In the genomic region with DNA sequence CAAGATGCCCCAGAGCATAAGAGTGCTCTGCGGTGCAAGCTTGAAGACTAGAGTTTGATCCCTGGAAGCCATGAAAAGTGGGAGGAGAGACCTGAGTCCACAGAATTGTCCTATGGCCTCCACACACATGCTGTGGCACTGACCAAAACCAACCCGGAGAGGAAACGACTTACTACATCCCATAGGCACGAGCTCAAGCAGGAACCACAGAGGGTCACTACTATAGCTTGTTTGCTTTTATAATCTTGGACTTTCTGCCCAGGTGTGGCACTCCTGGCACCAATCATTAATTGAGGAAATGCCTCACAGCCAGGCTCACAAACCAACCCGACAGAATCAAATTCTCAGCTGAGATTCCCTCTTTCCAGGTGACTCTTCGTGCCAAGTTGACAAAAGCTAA, we compare ENCODE assay signal across 28 mouse cellular contexts. TPM values are rescaled to one million over a fixed set of nuclear protein-coding genes. Genes with fewer than 3 reads are reported as not detected.
DNase-seq lines count a peak whose midpoint lies in the region; ATAC-seq and TF ChIP-seq lines count a peak whose summit lies in the region.
"Had no signal": no experiment of that assay in that cellular context is flagged by ENCODE, and none has a peak within 500 bp of the region (broad histone marks: within the 10 kb centered on the region; RNA-seq: fewer than 3 reads in every experiment).

No protein-coding gene starts in this region.

- H3K9ac ChIP-seq in intestine, postnatal 0 days (ENCODE audit: low read depth, low read length): no peak overlapping the region
- no peak overlapping the region for H3K9ac ChIP-seq in intestine, embryonic 15.5 days
- no peak overlapping the region for H3K9ac ChIP-seq in stomach, postnatal 0 days (ENCODE audit: low read length)
- H3K9ac ChIP-seq: embryonic facial prominence, embryonic 13.5 days; embryonic facial prominence, embryonic 15.5 days; forebrain, embryonic 12.5 days had no signal

- 33% methylated on average over 6 of the region's 6 CpGs for WGBS in intestine, postnatal 0 days
- WGBS in intestine, embryonic 15.5 days: 64% methylated on average over 6 of the region's 6 CpGs
- WGBS in stomach, postnatal 0 days: 53% methylated on average over 6 of the region's 6 CpGs

- TF ChIP-seq CTCF in intestine, postnatal 0 days (IDR thresholded peaks at IDR 0.05; ENCODE audit: low read depth): no peak
- no peak for TF ChIP-seq CTCF in stomach, postnatal 0 days (IDR thresholded peaks at IDR 0.05; ENCODE audit: low read depth)

- 0 out of 2 replicates have a peak overlapping the region, but pooled peaks have one; percentile 21 for H3K4me2 ChIP-seq in intestine, postnatal 0 days (replicated peaks; ENCODE audit: low read depth)
- no peak overlapping the region for H3K4me2 ChIP-seq in intestine, embryonic 15.5 days (replicated peaks)
- no peak overlapping the region for H3K4me2 ChIP-seq in stomach, postnatal 0 days (replicated peaks; ENCODE audit: low read depth)
- H3K4me2 ChIP-seq: embryonic facial prominence, embryonic 13.5 days; embryonic facial prominence, embryonic 15.5 days; forebrain, embryonic 12.5 days had no signal

- no peak overlapping the region; the same call in 1 of the 2 replicates for H3K27ac ChIP-seq in intestine, postnatal 0 days (ENCODE audit: low read depth, low read length)
- H3K27ac ChIP-seq in intestine, embryonic 15.5 days: no peak overlapping the region
- H3K27ac ChIP-seq in stomach, postnatal 0 days (replicated peaks): no peak overlapping the region
- H3K27ac ChIP-seq: embryonic facial prominence, embryonic 13.5 days; embryonic facial prominence, embryonic 15.5 days; forebrain, embryonic 10.5 days; forebrain, embryonic 12.5 days had no signal

- H3K27me3 ChIP-seq in intestine, postnatal 0 days (replicated peaks; ENCODE audit: control insufficient read depth, insufficient read depth, low read length): no peaks in the 10 kb centered on the region
- H3K27me3 ChIP-seq in intestine, embryonic 15.5 days (replicated peaks): no peaks in the 10 kb centered on the region
- H3K27me3 ChIP-seq in stomach, postnatal 0 days (ENCODE audit: control insufficient read depth, insufficient read depth, low read length): no peaks in the 10 kb centered on the region
- H3K27me3 ChIP-seq: CH12.LX; embryonic facial prominence, embryonic 13.5 days; embryonic facial prominence, embryonic 15.5 days had no signal

- no peaks in the 10 kb centered on the region; the same call in 1 of the 2 replicates for H3K4me1 ChIP-seq in intestine, postnatal 0 days (replicated peaks; ENCODE audit: control insufficient read depth, insufficient read depth, low read length)
- peaks cover 4% of the 10 kb centered on the region; the same call in 1 of the 2 replicates for H3K4me1 ChIP-seq in intestine, embryonic 15.5 days (replicated peaks)
- H3K4me1 ChIP-seq in stomach, postnatal 0 days (replicated peaks; ENCODE audit: control insufficient read depth, insufficient read depth): no peaks in the 10 kb centered on the region

- no peak overlapping the region for H3K4me3 ChIP-seq in intestine, postnatal 0 days (ENCODE audit: low read depth, low read length)
- H3K4me3 ChIP-seq in intestine, embryonic 15.5 days (replicated peaks): no peak overlapping the region
- no peak overlapping the region for H3K4me3 ChIP-seq in stomach, postnatal 0 days (ENCODE audit: low read depth, low read length)
- H3K4me3 ChIP-seq: embryonic facial prominence, embryonic 13.5 days; embryonic facial prominence, embryonic 15.5 days; erythroblast, embryonic 14.5 days; forebrain, embryonic 10.5 days; forebrain, embryonic 12.5 days had no signal

- H3K9me3 ChIP-seq in intestine, postnatal 0 days (ENCODE audit: control insufficient read depth): no peaks in the 10 kb centered on the region
- no peaks in the 10 kb centered on the region for H3K9me3 ChIP-seq in intestine, embryonic 15.5 days
- peaks cover 9% of the 10 kb centered on the region; the same call in 1 of the 2 replicates for H3K9me3 ChIP-seq in stomach, postnatal 0 days (ENCODE audit: control insufficient read depth, low read length)

- no peak for TF ChIP-seq EP300 in stomach, postnatal 0 days (optimal IDR thresholded peaks at IDR 0.05)

- peaks cover 13% of the 10 kb centered on the region for H3K36me3 ChIP-seq in intestine, postnatal 0 days (ENCODE audit: control insufficient read depth, insufficient read depth)
- H3K36me3 ChIP-seq in intestine, embryonic 15.5 days: peaks cover 6% of the 10 kb centered on the region
- peaks cover 11% of the 10 kb centered on the region for H3K36me3 ChIP-seq in stomach, postnatal 0 days (ENCODE audit: control insufficient read depth, insufficient read depth, low read length)
- H3K36me3 ChIP-seq: forebrain, embryonic 12.5 days; G1E had no signal

- peak; percentile 21 for DNase-seq in heart, adult 11 months
- no peak for DNase-seq in heart, postnatal 25 days (ENCODE audit: low spot score)
- peak; percentile 61 for DNase-seq in stomach, postnatal 0 days (ENCODE audit: low spot score)
- DNase-seq: adrenal gland, adult 8-10 months; adrenal gland, postnatal 14 days; adrenal gland, postnatal 36 days; B cell, adult 2 months; cerebellum, adult 11-12 months; cerebellum, adult 2 months; cerebellum, adult 9-10 months; cerebellum, postnatal 10 days; cerebellum, postnatal 36 days; embryo, embryonic 11 days had no signal

- intact Hi-C loops in heart, postnatal 25 days (cut with DNase I): loop anchor here (10.0 kb wide), 1 partner anchor 207 kb away; a partner anchor contains a TSS

- ATAC-seq in intestine, postnatal 0 days: peak; percentile 70
- no peak for ATAC-seq in intestine, embryonic 15.5 days
- ATAC-seq in stomach, postnatal 0 days (ENCODE audit: low FRiP score, low TSS enrichment): peak; percentile 89
- no peak for ATAC-seq in megakaryocyte, adult 5-6 weeks (ENCODE audit: poor library complexity, severe bottlenecking)
- ATAC-seq: activated CD4-positive, CD25-positive, alpha-beta regulatory T cell, adult 4 months; CD4-positive, CD25-positive, alpha-beta regulatory T cell, adult 4 months; forebrain, embryonic 14.5 days; forebrain, embryonic 16.5 days; Patski had no signal

RNA-seq across cellular contexts. Expression of a gene that starts 3.3 kb away (rescaled TPM):
- 10 to 100 TPM in 1 of 2 experiments, 1 to 10 TPM in 1; 9.7 to 10.3 TPM for total RNA-seq in heart, postnatal 25 days (2021)
- polyA plus RNA-seq in intestine, postnatal 0 days (2015; fragmentation: Nextera tagmentation; extraction: Ambion mirVana): 19.5 and 23.8 TPM in 2 replicates
- polyA plus RNA-seq in intestine, embryonic 15.5 days (2015; fragmentation: Nextera tagmentation; extraction: Ambion mirVana): 35.2 and 36.4 TPM in 2 replicates
- 18.1 and 19.4 TPM in 2 replicates for polyA plus RNA-seq in stomach, postnatal 0 days (2015; fragmentation: Nextera tagmentation; extraction: Ambion mirVana)
- total RNA-seq in megakaryocyte, adult 5-6 weeks (2015): 37.0 and 37.7 TPM in 2 replicates
- total RNA-seq in megakaryocyte, adult 5-6 weeks (2017): 69.6 and 86.7 TPM in 2 replicates

RNA-seq across cellular contexts. Expression of a gene that starts 50.3 kb away (rescaled TPM):
- 100 to 1,000 TPM; 435 to 451 TPM for total RNA-seq in heart, postnatal 25 days (2021)
- polyA plus RNA-seq in intestine, postnatal 0 days (2015; fragmentation: Nextera tagmentation; extraction: Ambion mirVana): 14.8 and 15.7 TPM in 2 replicates
- 8.6 and 9.1 TPM in 2 replicates for polyA plus RNA-seq in intestine, embryonic 15.5 days (2015; fragmentation: Nextera tagmentation; extraction: Ambion mirVana)
- 36.1 and 36.5 TPM in 2 replicates for polyA plus RNA-seq in stomach, postnatal 0 days (2015; fragmentation: Nextera tagmentation; extraction: Ambion mirVana)
- 0.23 and 0.29 TPM in 2 replicates for total RNA-seq in megakaryocyte, adult 5-6 weeks (2015)
- 0.15 and 0.37 TPM in 2 replicates for total RNA-seq in megakaryocyte, adult 5-6 weeks (2017)
- polyA plus RNA-seq: erythroblast, embryonic 14.5 days; G1E had no signal

Comparison
In these comparisons a context has a peak if more than half of its experiments do, and no peak if none do; other contexts are left out.
1. ATAC-seq: peak in intestine, postnatal 0 days (single experiment) and stomach, postnatal 0 days (single experiment); none in intestine, embryonic 15.5 days (single experiment) and megakaryocyte, adult 5-6 weeks (single experiment).